Mouse (Mus musculus): Measurements from ENCODE around the gene Kif28. TPM values are rescaled to one million over a fixed set of nuclear protein-coding genes. Genes with fewer than 3 reads are reported as not detected.
"Not testable (repeated sequence)": the region's sequence is repeated elsewhere in the genome, so short reads cannot be mapped to it uniquely, and the experiment has no call there.

Gene Kif28
- polyA plus RNA-seq, 1 experiment from 2014 or later, result 0.11 TPM

GRCm38 (mm10) chr1:179715289-179715688 lies 29.8 kb downstream of the Kif28 start:
- not testable (repeated sequence) for H3K27me3 ChIP-seq (ENCODE audit: control insufficient read depth, insufficient read depth, low read length); H3K4me3 ChIP-seq (ENCODE audit: low read depth, low read length); H3K4me2 ChIP-seq; H3K27ac ChIP-seq (ENCODE audit: low read depth, low read length); H3K9me3 ChIP-seq (replicated peaks; ENCODE audit: control insufficient read depth, low read length); H3K36me3 ChIP-seq (ENCODE audit: control insufficient read depth, insufficient read depth, low read length); H3K4me1 ChIP-seq (ENCODE audit: control insufficient read depth, insufficient read depth, low read length); ATAC-seq (replicated peaks; ENCODE audit: insufficient number of reproducible peaks, low FRiP score, low TSS enrichment); H3K9ac ChIP-seq (ENCODE audit: low read depth, low read length)
- WGBS (ENCODE audit: insufficient replicate concordance), result 73% methylated on average over 2 of the region's 4 CpGs

GRCm38 (mm10) chr1:179713367-179713766 lies 31.7 kb downstream of the Kif28 start:
- no peaks in the 10 kb centered on the region for H3K27me3 ChIP-seq (ENCODE audit: control insufficient read depth, insufficient read depth, low read length)

GRCm38 (mm10) chr1:179712658-179713057 lies 32.4 kb downstream of the Kif28 start:
- 72% methylated on average over 7 of the region's 7 CpGs for WGBS (ENCODE audit: insufficient replicate concordance)
- ATAC-seq (replicated peaks; ENCODE audit: insufficient number of reproducible peaks, low FRiP score, low TSS enrichment), result no peak
- Histone ChIP-seq H3K36me3 (ENCODE audit: control insufficient read depth, insufficient read depth, low read length) (no peaks in the 10 kb centered on the region), H3K4me3 (ENCODE audit: low read depth, low read length) (no peak overlapping the region), H3K4me2 (no peak overlapping the region), H3K9ac (ENCODE audit: low read depth, low read length) (no peak overlapping the region), H3K27me3 (ENCODE audit: control insufficient read depth, insufficient read depth, low read length) (no peaks in the 10 kb centered on the region), H3K27ac (ENCODE audit: low read depth, low read length) (no peak overlapping the region), H3K9me3 (replicated peaks; ENCODE audit: control insufficient read depth, low read length) (no peaks in the 10 kb centered on the region), H3K4me1 (ENCODE audit: control insufficient read depth, insufficient read depth, low read length) (no peaks in the 10 kb centered on the region)

More at GRCm38 (mm10) chr1:179713367-179713766, 31.7 kb downstream of the Kif28 start:
- no peak overlapping the region for H3K27ac ChIP-seq (ENCODE audit: low read depth, low read length)
- H3K36me3 ChIP-seq (ENCODE audit: control insufficient read depth, insufficient read depth, low read length), result no peaks in the 10 kb centered on the region
- ATAC-seq (replicated peaks; ENCODE audit: insufficient number of reproducible peaks, low FRiP score, low TSS enrichment), result no peak
- H3K4me3 ChIP-seq (ENCODE audit: low read depth, low read length), result no peak overlapping the region
- no peak overlapping the region for H3K9ac ChIP-seq (ENCODE audit: low read depth, low read length)
- H3K4me1 ChIP-seq (ENCODE audit: control insufficient read depth, insufficient read depth, low read length), result no peaks in the 10 kb centered on the region
- H3K4me2 ChIP-seq, result no peak overlapping the region
- 81% methylated on average over 3 of the region's 3 CpGs for WGBS (ENCODE audit: insufficient replicate concordance)
- H3K9me3 ChIP-seq (replicated peaks; ENCODE audit: control insufficient read depth, low read length), result no peaks in the 10 kb centered on the region

GRCm38 (mm10) chr1:179710739-179711138 lies 34.3 kb downstream of the Kif28 start:
- H3K27me3 ChIP-seq (ENCODE audit: control insufficient read depth, insufficient read depth, low read length), result no peaks in the 10 kb centered on the region
- no peak overlapping the region for H3K4me3 ChIP-seq (ENCODE audit: low read depth, low read length)
- no peaks in the 10 kb centered on the region for H3K9me3 ChIP-seq (replicated peaks; ENCODE audit: control insufficient read depth, low read length)
- no peaks in the 10 kb centered on the region for H3K4me1 ChIP-seq (ENCODE audit: control insufficient read depth, insufficient read depth, low read length)
- no peak overlapping the region for H3K9ac ChIP-seq (ENCODE audit: low read depth, low read length)
- no peak overlapping the region for H3K27ac ChIP-seq (ENCODE audit: low read depth, low read length)
- H3K4me2 ChIP-seq, result no peak overlapping the region
- H3K36me3 ChIP-seq (ENCODE audit: control insufficient read depth, insufficient read depth, low read length), result no peaks in the 10 kb centered on the region
- WGBS (ENCODE audit: insufficient replicate concordance), result 70% methylated on average over 5 of the region's 5 CpGs
- no peak for ATAC-seq (replicated peaks; ENCODE audit: insufficient number of reproducible peaks, low FRiP score, low TSS enrichment)

GRCm38 (mm10) chr1:179709390-179709789 lies 35.7 kb downstream of the Kif28 start:
- Histone ChIP-seq H3K27ac (ENCODE audit: low read depth, low read length) (no peak overlapping the region), H3K27me3 (ENCODE audit: control insufficient read depth, insufficient read depth, low read length) (no peaks in the 10 kb centered on the region)

GRCm38 (mm10) chr1:179705154-179705553 lies 39.9 kb downstream of the Kif28 start:
- H3K27me3 ChIP-seq (ENCODE audit: control insufficient read depth, insufficient read depth, low read length), result 0 out of 2 replicates have a peak, but pooled peaks cover 2% of the 10 kb centered on the region
- H3K9me3 ChIP-seq (replicated peaks; ENCODE audit: control insufficient read depth, low read length), result no peaks in the 10 kb centered on the region
- H3K27ac ChIP-seq (ENCODE audit: low read depth, low read length), result no peak overlapping the region
- WGBS (ENCODE audit: insufficient replicate concordance), result 88% methylated on average over 6 of the region's 6 CpGs
- H3K4me2 ChIP-seq, result no peak overlapping the region
- H3K4me1 ChIP-seq (ENCODE audit: control insufficient read depth, insufficient read depth, low read length), result no peaks in the 10 kb centered on the region
- no peaks in the 10 kb centered on the region for H3K36me3 ChIP-seq (ENCODE audit: control insufficient read depth, insufficient read depth, low read length)
- no peak overlapping the region for H3K9ac ChIP-seq (ENCODE audit: low read depth, low read length)
- no peak overlapping the region for H3K4me3 ChIP-seq (ENCODE audit: low read depth, low read length)
- ATAC-seq (replicated peaks; ENCODE audit: insufficient number of reproducible peaks, low FRiP score, low TSS enrichment), result no peak

More at GRCm38 (mm10) chr1:179709390-179709789, 35.7 kb downstream of the Kif28 start:
- WGBS (ENCODE audit: insufficient replicate concordance), result 78% methylated on average over 6 of the region's 6 CpGs
- Histone ChIP-seq H3K36me3 (ENCODE audit: control insufficient read depth, insufficient read depth, low read length) (no peaks in the 10 kb centered on the region), H3K9ac (ENCODE audit: low read depth, low read length) (no peak overlapping the region), H3K4me2 (no peak overlapping the region), H3K4me1 (ENCODE audit: control insufficient read depth, insufficient read depth, low read length) (no peaks in the 10 kb centered on the region), H3K4me3 (ENCODE audit: low read depth, low read length) (no peak overlapping the region), H3K9me3 (replicated peaks; ENCODE audit: control insufficient read depth, low read length) (no peaks in the 10 kb centered on the region)
- ATAC-seq (replicated peaks; ENCODE audit: insufficient number of reproducible peaks, low FRiP score, low TSS enrichment), result no peak

GRCm38 (mm10) chr1:179704150-179704549 lies 40.9 kb downstream of the Kif28 start:
- Histone ChIP-seq H3K27ac (ENCODE audit: low read depth, low read length) (no peak overlapping the region), H3K36me3 (ENCODE audit: control insufficient read depth, insufficient read depth, low read length) (no peaks in the 10 kb centered on the region), H3K9ac (ENCODE audit: low read depth, low read length) (no peak overlapping the region), H3K4me2 (no peak overlapping the region), H3K4me1 (ENCODE audit: control insufficient read depth, insufficient read depth, low read length) (no peaks in the 10 kb centered on the region), H3K9me3 (replicated peaks; ENCODE audit: control insufficient read depth, low read length) (no peaks in the 10 kb centered on the region), H3K27me3 (ENCODE audit: control insufficient read depth, insufficient read depth, low read length) (0 out of 2 replicates have a peak, but pooled peaks cover 2% of the 10 kb centered on the region), H3K4me3 (ENCODE audit: low read depth, low read length) (no peak overlapping the region)
- no peak for ATAC-seq (replicated peaks; ENCODE audit: insufficient number of reproducible peaks, low FRiP score, low TSS enrichment)
- 52% methylated on average over 3 of the region's 3 CpGs for WGBS (ENCODE audit: insufficient replicate concordance)

- Histone ChIP-seq H3K9ac (ENCODE audit: low read depth, low read length) (no peak overlapping the region), H3K4me1 (ENCODE audit: control insufficient read depth, insufficient read depth, low read length) (peaks cover 7% of the 10 kb centered on the region; the same call in 1 of the 2 replicates), H3K9me3 (replicated peaks; ENCODE audit: control insufficient read depth, low read length) (no peaks in the 10 kb centered on the region), H3K4me2 (no peak overlapping the region), H3K27me3 (ENCODE audit: control insufficient read depth, insufficient read depth, low read length) (no peaks in the 10 kb centered on the region), H3K27ac (ENCODE audit: low read depth, low read length) (no peak overlapping the region), H3K4me3 (ENCODE audit: low read depth, low read length) (no peak overlapping the region), H3K36me3 (ENCODE audit: control insufficient read depth, insufficient read depth, low read length) (peaks cover 7% of the 10 kb centered on the region)
- ATAC-seq (replicated peaks; ENCODE audit: insufficient number of reproducible peaks, low FRiP score, low TSS enrichment), result no peak
- WGBS (ENCODE audit: insufficient replicate concordance), result 80% methylated on average over 6 of the region's 6 CpGs
Observed at GRCm38 (mm10) chr1:179689479-179689878, 55.6 kb downstream of the Kif28 start.

- Histone ChIP-seq H3K4me2 (no peak overlapping the region), H3K4me3 (ENCODE audit: low read depth, low read length) (no peak overlapping the region), H3K4me1 (ENCODE audit: control insufficient read depth, insufficient read depth, low read length) (peaks cover 7% of the 10 kb centered on the region; the same call in 1 of the 2 replicates), H3K36me3 (ENCODE audit: control insufficient read depth, insufficient read depth, low read length) (peaks cover 9% of the 10 kb centered on the region), H3K27me3 (ENCODE audit: control insufficient read depth, insufficient read depth, low read length) (no peaks in the 10 kb centered on the region), H3K27ac (ENCODE audit: low read depth, low read length) (peak overlapping the region; percentile 46; the same call in 1 of the 2 replicates), H3K9ac (ENCODE audit: low read depth, low read length) (no peak overlapping the region), H3K9me3 (replicated peaks; ENCODE audit: control insufficient read depth, low read length) (no peaks in the 10 kb centered on the region)
- 66% methylated on average over 5 of the region's 5 CpGs for WGBS (ENCODE audit: insufficient replicate concordance)
- no peak for ATAC-seq (replicated peaks; ENCODE audit: insufficient number of reproducible peaks, low FRiP score, low TSS enrichment)
Observed at GRCm38 (mm10) chr1:179688914-179689313, 56.2 kb downstream of the Kif28 start.

All from heart, embryonic 11.5 days (tissue).